Mouse (Mus musculus) liver, postnatal 0 days (tissue): ENCODE data around the gene Cenpp.

ENCODE experiments used
- CTCF ChIP-seq: sonication (generic); IDR thresholded peaks from 2 replicates; pipeline ENCODE4 v1.5.1; 2016; ENCODE audit warnings: antibody characterized with exemption, low read depth
- EP300 ChIP-seq: IDR thresholded peaks from 2 replicates; pipeline ENCODE4 v1.6.1; 2016; ENCODE audit warnings: antibody characterized with exemption, low read depth, mild to moderate bottlenecking

GRCm38 (mm10) chr13:49607714-49608113 lies 44.9 kb downstream of the Cenpp start, which contains the start of gene Ogn:
- TF ChIP-seq CTCF, result no peak
- no peak for TF ChIP-seq EP300
